Mouse (Mus musculus): Measurements from ENCODE around the gene Slc25a12. TPM values are rescaled to one million over a fixed set of nuclear protein-coding genes. Genes with fewer than 3 reads are reported as not detected.

The Slc25a12 gene
- polyA plus RNA-seq, 1 experiment from 2014 or later = 28.0 TPM

DNA sequence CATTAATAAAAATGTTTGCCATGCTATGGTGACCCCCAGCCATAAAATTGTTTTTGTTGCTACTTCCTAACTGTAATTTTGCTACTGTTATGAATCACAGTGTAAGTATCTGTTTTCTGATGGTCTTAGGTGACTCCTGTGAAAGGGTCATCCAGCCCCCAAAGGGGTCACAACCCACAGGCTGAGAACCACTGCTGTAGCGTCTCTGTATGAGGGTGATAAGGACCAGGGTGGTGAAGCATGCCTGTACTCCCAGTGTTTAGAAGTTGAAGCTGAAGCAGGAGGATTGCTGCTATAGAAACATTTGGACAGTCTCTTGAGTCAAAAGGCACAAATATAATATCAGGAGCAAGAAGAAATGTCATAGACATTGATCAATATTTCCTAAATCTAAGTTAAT is 98.2 kb downstream of the Slc25a12 start:
- Histone ChIP-seq H3K9ac (ENCODE audit: low read length) (no peak overlapping the region), H3K36me3 (ENCODE audit: control insufficient read depth, insufficient read depth, low read length) (no peaks in the 10 kb centered on the region), H3K4me3 (ENCODE audit: low read depth, low read length) (no peak overlapping the region), H3K27me3 (ENCODE audit: control insufficient read depth, insufficient read depth, low read length) (no peaks in the 10 kb centered on the region), H3K4me1 (ENCODE audit: control insufficient read depth, insufficient read depth, low read length) (no peaks in the 10 kb centered on the region), H3K4me2 (ENCODE audit: low read depth, severe bottlenecking) (no peak overlapping the region), H3K9me3 (ENCODE audit: control insufficient read depth, low read length) (no peaks in the 10 kb centered on the region), H3K27ac (replicated peaks; ENCODE audit: low read depth, low read length) (no peak overlapping the region)
- DNase-seq (ENCODE audit: low spot score) = no peak
- WGBS = 74% methylated on average over 1 of the region's 1 CpGs
- no peak for ATAC-seq (ENCODE audit: insufficient number of reproducible peaks, low FRiP score, low TSS enrichment, low read depth)

DNA sequence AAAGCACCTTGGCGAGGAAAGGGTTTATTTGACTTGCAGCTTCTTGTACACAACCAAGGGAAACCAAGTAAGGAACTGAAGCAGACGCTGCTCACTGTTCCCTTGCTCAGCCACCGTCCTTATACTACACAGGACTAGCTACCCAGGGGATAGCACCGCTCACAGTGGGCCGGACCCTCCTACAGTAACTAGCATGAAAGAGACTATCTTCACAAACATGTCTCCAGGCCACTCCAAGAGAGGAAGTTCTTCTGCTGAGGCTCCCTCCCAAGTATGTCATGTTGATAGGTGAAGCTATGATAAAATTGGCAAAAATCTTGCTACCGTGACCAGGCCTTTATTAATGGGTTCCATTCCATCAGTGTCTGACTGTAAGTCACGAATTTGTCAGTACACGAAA is 98.9 kb downstream of the Slc25a12 start:
- ATAC-seq (ENCODE audit: insufficient number of reproducible peaks, low FRiP score, low TSS enrichment, low read depth) (no peak), DNase-seq (ENCODE audit: low spot score) (no peak)
- no peaks in the 10 kb centered on the region for H3K9me3 ChIP-seq (ENCODE audit: control insufficient read depth, low read length)
- H3K36me3 ChIP-seq (ENCODE audit: control insufficient read depth, insufficient read depth, low read length) = no peaks in the 10 kb centered on the region
- H3K4me2 ChIP-seq (ENCODE audit: low read depth, severe bottlenecking) = no peak overlapping the region
- no peaks in the 10 kb centered on the region for H3K27me3 ChIP-seq (ENCODE audit: control insufficient read depth, insufficient read depth, low read length)
- H3K4me3 ChIP-seq (ENCODE audit: low read depth, low read length) = no peak overlapping the region
- H3K4me1 ChIP-seq (ENCODE audit: control insufficient read depth, insufficient read depth, low read length) = no peaks in the 10 kb centered on the region
- H3K27ac ChIP-seq (replicated peaks; ENCODE audit: low read depth, low read length) = no peak overlapping the region
- H3K9ac ChIP-seq (ENCODE audit: low read length) = no peak overlapping the region
- WGBS = 92% methylated on average over 8 of the region's 8 CpGs

DNA sequence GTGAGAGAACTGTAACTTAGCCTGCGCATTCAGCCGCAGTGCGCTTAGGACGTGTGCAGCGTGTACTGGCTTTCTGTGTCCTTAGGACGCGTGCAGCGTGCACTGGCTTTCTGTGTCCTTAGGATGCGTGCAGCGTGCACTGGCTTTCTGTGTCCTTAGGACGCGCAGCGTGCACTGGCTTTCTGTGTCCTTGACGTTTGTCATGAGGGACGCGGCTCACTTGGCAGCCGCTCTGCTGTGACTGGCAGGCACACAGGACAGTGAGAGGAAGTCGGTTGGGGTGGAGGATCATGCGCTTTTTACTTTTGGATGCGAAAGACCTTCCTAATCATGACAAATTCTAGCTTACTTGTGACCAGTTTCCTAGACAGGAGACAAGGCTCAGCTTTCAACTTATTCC is 103.0 kb downstream of the Slc25a12 start:
- 96% methylated on average over 20 of the region's 20 CpGs for WGBS
- Histone ChIP-seq H3K9me3 (ENCODE audit: control insufficient read depth, low read length) (no peaks in the 10 kb centered on the region), H3K9ac (ENCODE audit: low read length) (no peak overlapping the region), H3K27ac (replicated peaks; ENCODE audit: low read depth, low read length) (no peak overlapping the region), H3K4me2 (ENCODE audit: low read depth, severe bottlenecking) (no peak overlapping the region), H3K36me3 (ENCODE audit: control insufficient read depth, insufficient read depth, low read length) (peaks cover 7% of the 10 kb centered on the region; the same call in 1 of the 2 replicates), H3K4me1 (ENCODE audit: control insufficient read depth, insufficient read depth, low read length) (no peaks in the 10 kb centered on the region), H3K4me3 (ENCODE audit: low read depth, low read length) (no peak overlapping the region), H3K27me3 (ENCODE audit: control insufficient read depth, insufficient read depth, low read length) (no peaks in the 10 kb centered on the region)
- ATAC-seq (ENCODE audit: insufficient number of reproducible peaks, low FRiP score, low TSS enrichment, low read depth) (no peak), DNase-seq (ENCODE audit: low spot score) (no peak)

DNA sequence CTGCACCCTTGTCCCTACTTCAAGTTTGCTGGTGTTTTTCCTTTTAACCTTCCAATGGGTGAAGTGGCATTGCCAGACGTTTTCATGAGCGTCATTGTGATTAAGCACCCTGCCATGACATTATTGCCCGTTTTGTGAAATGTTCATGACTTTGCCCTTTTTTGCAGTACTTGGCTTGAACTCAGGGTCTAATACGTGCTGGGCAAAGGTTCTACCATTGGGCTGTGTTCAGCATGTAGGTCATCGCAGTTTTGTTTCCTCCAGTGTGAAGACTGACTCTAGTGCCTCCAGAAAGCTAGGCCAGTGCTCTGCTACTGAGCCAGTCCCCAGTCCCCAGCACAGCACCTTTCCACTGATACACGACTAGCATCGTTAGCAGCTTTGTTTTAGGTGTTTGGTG is 111.0 kb downstream of the Slc25a12 start:
- ATAC-seq (ENCODE audit: insufficient number of reproducible peaks, low FRiP score, low TSS enrichment, low read depth) (no peak), DNase-seq (ENCODE audit: low spot score) (no peak)
- 76% methylated on average over 7 of the region's 7 CpGs for WGBS
- H3K9ac ChIP-seq (ENCODE audit: low read length) = no peak overlapping the region
- H3K36me3 ChIP-seq (ENCODE audit: control insufficient read depth, insufficient read depth, low read length) = peaks cover 10% of the 10 kb centered on the region
- H3K4me3 ChIP-seq (ENCODE audit: low read depth, low read length) = no peak overlapping the region
- H3K27ac ChIP-seq (replicated peaks; ENCODE audit: low read depth, low read length) = no peak overlapping the region
- H3K4me2 ChIP-seq (ENCODE audit: low read depth, severe bottlenecking) = no peak overlapping the region
- H3K27me3 ChIP-seq (ENCODE audit: control insufficient read depth, insufficient read depth, low read length) = no peaks in the 10 kb centered on the region
- no peaks in the 10 kb centered on the region for H3K9me3 ChIP-seq (ENCODE audit: control insufficient read depth, low read length)
- H3K4me1 ChIP-seq (ENCODE audit: control insufficient read depth, insufficient read depth, low read length) = no peaks in the 10 kb centered on the region

DNA sequence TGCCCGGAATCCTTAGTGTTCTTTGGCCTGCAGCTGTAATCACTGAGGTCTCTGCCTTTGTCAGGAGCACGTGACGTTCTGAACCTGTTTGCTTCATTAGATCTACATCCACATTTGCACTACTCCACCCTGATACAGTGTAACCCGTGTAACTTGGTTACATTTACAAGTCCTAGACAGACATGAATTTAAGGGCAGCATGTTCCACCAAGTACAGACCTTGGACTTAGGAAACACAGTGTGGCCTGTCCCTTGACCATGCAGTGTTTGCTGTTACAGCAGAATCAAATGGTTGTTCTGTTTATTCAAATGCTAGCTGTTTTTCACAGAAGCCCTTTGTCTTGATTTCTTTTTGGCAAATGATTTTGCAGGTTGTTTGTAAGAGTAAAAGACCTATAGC is 112.7 kb downstream of the Slc25a12 start:
- H3K4me1 ChIP-seq (ENCODE audit: control insufficient read depth, insufficient read depth, low read length) = no peaks in the 10 kb centered on the region
- no peaks in the 10 kb centered on the region for H3K9me3 ChIP-seq (ENCODE audit: control insufficient read depth, low read length)
- H3K27me3 ChIP-seq (ENCODE audit: control insufficient read depth, insufficient read depth, low read length) = no peaks in the 10 kb centered on the region
- H3K9ac ChIP-seq (ENCODE audit: low read length) = no peak overlapping the region
- no peak overlapping the region for H3K4me3 ChIP-seq (ENCODE audit: low read depth, low read length)
- WGBS = 85% methylated on average over 4 of the region's 4 CpGs
- no peak for DNase-seq (ENCODE audit: low spot score)
- ATAC-seq (ENCODE audit: insufficient number of reproducible peaks, low FRiP score, low TSS enrichment, low read depth) = no peak
- no peak overlapping the region for H3K4me2 ChIP-seq (ENCODE audit: low read depth, severe bottlenecking)
- H3K36me3 ChIP-seq (ENCODE audit: control insufficient read depth, insufficient read depth, low read length) = peaks cover 7% of the 10 kb centered on the region
- H3K27ac ChIP-seq (replicated peaks; ENCODE audit: low read depth, low read length) = no peak overlapping the region

DNA sequence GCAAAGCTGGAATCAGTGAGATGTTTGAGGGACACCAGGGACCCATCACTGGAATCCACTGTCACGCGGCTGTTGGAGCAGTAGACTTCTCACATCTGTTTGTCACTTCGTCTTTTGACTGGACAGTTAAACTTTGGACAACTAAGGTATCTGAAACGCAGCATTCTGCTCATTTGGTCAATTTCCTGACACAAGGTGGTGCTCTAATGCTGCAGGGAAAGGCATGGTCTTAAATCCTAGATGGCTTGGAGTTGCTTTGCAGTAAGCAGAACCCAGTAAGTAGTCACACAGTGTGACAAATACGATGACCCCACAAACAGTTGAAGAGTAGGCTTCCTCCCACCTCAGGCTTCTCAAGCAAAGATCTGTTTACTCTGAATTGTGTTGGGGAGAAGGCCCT is 116.7 kb downstream of the Slc25a12 start:
- H3K27me3 ChIP-seq (ENCODE audit: control insufficient read depth, insufficient read depth, low read length) = no peaks in the 10 kb centered on the region
- ATAC-seq (ENCODE audit: insufficient number of reproducible peaks, low FRiP score, low TSS enrichment, low read depth) (no peak), DNase-seq (ENCODE audit: low spot score) (no peak)
- no peak overlapping the region for H3K4me3 ChIP-seq (ENCODE audit: low read depth, low read length)
- no peaks in the 10 kb centered on the region for H3K4me1 ChIP-seq (ENCODE audit: control insufficient read depth, insufficient read depth, low read length)
- H3K4me2 ChIP-seq (ENCODE audit: low read depth, severe bottlenecking) = no peak overlapping the region
- no peak overlapping the region for H3K9ac ChIP-seq (ENCODE audit: low read length)
- peaks cover 2% of the 10 kb centered on the region; the same call in 1 of the 2 replicates for H3K36me3 ChIP-seq (ENCODE audit: control insufficient read depth, insufficient read depth, low read length)
- 71% methylated on average over 5 of the region's 5 CpGs for WGBS
- H3K27ac ChIP-seq (replicated peaks; ENCODE audit: low read depth, low read length) = no peak overlapping the region
- no peaks in the 10 kb centered on the region for H3K9me3 ChIP-seq (ENCODE audit: control insufficient read depth, low read length)

DNA sequence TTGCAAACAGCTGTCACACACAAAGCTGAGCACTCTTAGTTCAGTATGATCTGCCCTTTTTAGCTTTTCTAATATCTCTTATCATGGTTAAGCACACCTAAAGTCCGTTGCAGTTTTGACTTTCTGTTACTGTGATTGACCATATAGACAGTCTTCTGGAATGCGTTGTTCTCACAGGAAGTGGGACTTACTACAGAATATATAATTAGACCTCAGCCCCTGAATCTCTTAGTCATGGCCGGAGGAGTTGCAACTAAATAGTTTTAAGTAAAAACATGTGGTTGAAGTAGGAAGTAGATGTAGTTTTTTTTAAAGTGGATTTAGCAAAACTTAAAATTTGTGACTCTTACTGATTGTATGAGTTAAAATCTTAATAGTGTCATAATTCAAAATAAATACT is 119.5 kb downstream of the Slc25a12 start:
- Histone ChIP-seq H3K27me3 (ENCODE audit: control insufficient read depth, insufficient read depth, low read length) (no peaks in the 10 kb centered on the region), H3K27ac (replicated peaks; ENCODE audit: low read depth, low read length) (no peak overlapping the region), H3K4me2 (ENCODE audit: low read depth, severe bottlenecking) (no peak overlapping the region), H3K9ac (ENCODE audit: low read length) (no peak overlapping the region), H3K9me3 (ENCODE audit: control insufficient read depth, low read length) (no peaks in the 10 kb centered on the region), H3K36me3 (ENCODE audit: control insufficient read depth, insufficient read depth, low read length) (peaks cover 4% of the 10 kb centered on the region; the same call in 1 of the 2 replicates), H3K4me3 (ENCODE audit: low read depth, low read length) (no peak overlapping the region), H3K4me1 (ENCODE audit: control insufficient read depth, insufficient read depth, low read length) (no peaks in the 10 kb centered on the region)
- no peak for ATAC-seq (ENCODE audit: insufficient number of reproducible peaks, low FRiP score, low TSS enrichment, low read depth)
- DNase-seq (ENCODE audit: low spot score) = no peak
- WGBS = 41% methylated on average over 3 of the region's 3 CpGs

DNA sequence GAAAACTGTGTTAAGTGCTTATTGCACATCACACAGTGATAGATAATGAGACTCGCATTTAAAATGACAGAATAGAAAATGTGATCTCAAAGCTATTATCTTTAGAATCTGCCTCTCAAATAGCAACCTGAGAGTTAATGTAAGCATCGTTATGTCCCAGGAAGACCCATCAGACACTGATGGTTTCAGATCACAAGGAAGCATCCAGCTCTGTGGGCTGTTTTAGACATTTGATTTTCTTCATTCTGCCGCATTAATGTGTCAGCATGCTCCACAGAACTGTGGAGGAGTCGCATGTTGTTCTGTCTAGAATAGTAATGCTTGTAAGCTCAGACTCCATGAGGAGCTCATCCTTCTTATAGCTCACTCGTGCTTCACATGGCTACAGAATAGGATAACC is 121.5 kb downstream of the Slc25a12 start:
- no peaks in the 10 kb centered on the region for H3K4me1 ChIP-seq (ENCODE audit: control insufficient read depth, insufficient read depth, low read length)

DNA sequence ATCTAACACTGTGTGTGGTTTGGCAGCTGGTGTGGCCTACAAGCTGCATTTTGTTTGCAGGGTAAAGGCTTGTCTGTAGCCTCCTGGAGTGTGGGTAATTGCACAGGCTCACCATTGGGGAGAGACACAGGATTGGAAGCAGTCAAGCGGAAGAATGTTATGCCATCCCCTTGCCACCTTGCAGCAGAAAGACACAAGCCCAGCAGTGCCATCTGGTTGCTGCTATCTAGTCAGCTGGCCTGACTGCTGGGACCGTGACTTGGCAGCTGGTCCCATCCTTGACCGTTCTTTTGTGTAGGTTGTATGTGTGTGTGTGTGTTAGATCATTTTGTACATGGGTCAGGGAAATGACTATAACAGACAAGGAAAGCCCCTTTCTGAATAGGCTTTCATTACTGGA is 122.1 kb downstream of the Slc25a12 start:
- Histone ChIP-seq H3K27me3 (ENCODE audit: control insufficient read depth, insufficient read depth, low read length) (no peaks in the 10 kb centered on the region), H3K9ac (ENCODE audit: low read length) (no peak overlapping the region), H3K4me2 (ENCODE audit: low read depth, severe bottlenecking) (no peak overlapping the region), H3K4me1 (ENCODE audit: control insufficient read depth, insufficient read depth, low read length) (no peaks in the 10 kb centered on the region), H3K36me3 (ENCODE audit: control insufficient read depth, insufficient read depth, low read length) (0 out of 2 replicates have a peak, but pooled peaks cover 2% of the 10 kb centered on the region), H3K9me3 (ENCODE audit: control insufficient read depth, low read length) (no peaks in the 10 kb centered on the region), H3K27ac (replicated peaks; ENCODE audit: low read depth, low read length) (no peak overlapping the region), H3K4me3 (ENCODE audit: low read depth, low read length) (no peak overlapping the region)
- ATAC-seq (ENCODE audit: insufficient number of reproducible peaks, low FRiP score, low TSS enrichment, low read depth) (no peak), DNase-seq (ENCODE audit: low spot score) (no peak)
- 87% methylated on average over 3 of the region's 3 CpGs for WGBS

More for the DNA sequence above, 121.5 kb downstream of the Slc25a12 start:
- no peak for DNase-seq (ENCODE audit: low spot score)
- Histone ChIP-seq H3K4me3 (ENCODE audit: low read depth, low read length) (no peak overlapping the region), H3K27me3 (ENCODE audit: control insufficient read depth, insufficient read depth, low read length) (no peaks in the 10 kb centered on the region), H3K9ac (ENCODE audit: low read length) (no peak overlapping the region), H3K27ac (replicated peaks; ENCODE audit: low read depth, low read length) (no peak overlapping the region), H3K9me3 (ENCODE audit: control insufficient read depth, low read length) (no peaks in the 10 kb centered on the region), H3K36me3 (ENCODE audit: control insufficient read depth, insufficient read depth, low read length) (0 out of 2 replicates have a peak, but pooled peaks cover 2% of the 10 kb centered on the region), H3K4me2 (ENCODE audit: low read depth, severe bottlenecking) (no peak overlapping the region)
- 92% methylated on average over 5 of the region's 5 CpGs for WGBS
- ATAC-seq (ENCODE audit: insufficient number of reproducible peaks, low FRiP score, low TSS enrichment, low read depth) = no peak

Data from limb, embryonic 11.5 days (tissue).